10 mouse cellular contexts compared by ENCODE assay signal in the genomic region with DNA sequence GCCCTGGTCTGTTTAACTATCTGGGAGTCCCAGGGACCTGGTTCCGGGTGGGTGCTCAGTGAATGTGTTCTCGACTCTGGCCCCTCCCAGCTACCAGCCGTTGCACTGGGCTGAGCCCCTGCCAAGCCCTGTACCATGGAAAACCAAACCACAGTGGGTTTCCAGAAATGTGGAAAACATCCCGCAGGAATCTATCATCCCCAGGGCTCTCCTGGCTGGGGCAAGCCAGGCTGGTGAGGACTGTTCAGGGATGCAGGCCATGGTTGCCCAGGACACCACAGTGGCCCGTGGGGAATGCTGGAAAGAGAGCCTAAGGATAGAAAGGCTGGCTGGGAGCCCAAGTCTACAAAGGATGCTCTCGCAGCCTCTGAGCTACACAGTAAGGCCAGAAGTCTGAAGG.
DNase-seq lines count a peak whose midpoint lies in the region; ATAC-seq lines count a peak whose summit lies in the region.
"Had no signal": no experiment of that assay in that cellular context is flagged by ENCODE, and none has a peak within 500 bp of the region (broad histone marks: within the 10 kb centered on the region; RNA-seq: fewer than 3 reads in every experiment).

No protein-coding gene starts in this region.

- H3K27ac ChIP-seq in neural tube, embryonic 11.5 days (ENCODE audit: low read depth, low read length) = no peak overlapping the region
- no peak overlapping the region; the same call in 1 of the 2 replicates for H3K27ac ChIP-seq in embryonic facial prominence, embryonic 13.5 days
- H3K27ac ChIP-seq: lung, embryonic 15.5 days had no signal

- no peak overlapping the region for H3K4me2 ChIP-seq in neural tube, embryonic 11.5 days (ENCODE audit: low read depth)
- H3K4me2 ChIP-seq in embryonic facial prominence, embryonic 13.5 days = no peak overlapping the region
- H3K4me2 ChIP-seq: lung, embryonic 15.5 days had no signal

- H3K9ac ChIP-seq in neural tube, embryonic 11.5 days (ENCODE audit: low read length) = no peak overlapping the region
- no peak overlapping the region for H3K9ac ChIP-seq in embryonic facial prominence, embryonic 13.5 days
- H3K9ac ChIP-seq: lung, embryonic 15.5 days had no signal

- H3K4me1 ChIP-seq in neural tube, embryonic 11.5 days (ENCODE audit: control insufficient read depth, insufficient read depth, low read length) = no peaks in the 10 kb centered on the region
- H3K4me1 ChIP-seq in embryonic facial prominence, embryonic 13.5 days = peaks cover 15% of the 10 kb centered on the region

- no peaks in the 10 kb centered on the region for H3K9me3 ChIP-seq in neural tube, embryonic 11.5 days (ENCODE audit: control insufficient read depth, low read length)
- H3K9me3 ChIP-seq in embryonic facial prominence, embryonic 13.5 days = no peaks in the 10 kb centered on the region
- H3K9me3 ChIP-seq: lung, embryonic 15.5 days had no signal

- no peaks in the 10 kb centered on the region for H3K27me3 ChIP-seq in neural tube, embryonic 11.5 days (ENCODE audit: control insufficient read depth, insufficient read depth, low read length)
- no peaks in the 10 kb centered on the region for H3K27me3 ChIP-seq in embryonic facial prominence, embryonic 13.5 days
- H3K27me3 ChIP-seq: lung, embryonic 15.5 days had no signal

- peak; percentile 45; the same call in 1 of the 2 replicates for ATAC-seq in neural tube, embryonic 11.5 days (ENCODE audit: insufficient read depth, low FRiP score, low TSS enrichment)
- peak; percentile 37; the same call in 1 of the 2 replicates for ATAC-seq in embryonic facial prominence, embryonic 13.5 days (ENCODE audit: insufficient number of reproducible peaks, insufficient read depth, low FRiP score, low TSS enrichment, low read depth)

- H3K4me3 ChIP-seq in neural tube, embryonic 11.5 days (ENCODE audit: low read depth, low read length) = no peak overlapping the region
- no peak overlapping the region for H3K4me3 ChIP-seq in embryonic facial prominence, embryonic 13.5 days
- H3K4me3 ChIP-seq: lung, embryonic 15.5 days had no signal

- DNase-seq in neural tube, embryonic 11.5 days (ENCODE audit: low spot score) = peak; percentile 33
- DNase-seq in neural tube, embryonic 10.5 days (ENCODE audit: extremely low spot score, low spot score) = no peak
- DNase-seq in layer of hippocampus, postnatal 14 days (ENCODE audit: low spot score in 2 of 2) = peak; percentile 41 to 68
- DNase-seq in right cerebral cortex, postnatal 36 days (ENCODE audit: low spot score in 2 of 2) = peak; percentile 8 to 14
- no peak for DNase-seq in heart, adult 9 months (ENCODE audit: low spot score in 2 of 2)
- DNase-seq in urinary bladder, postnatal 10 days (ENCODE audit: low spot score) = no peak
- no peak for DNase-seq in thymus, postnatal 10 days (ENCODE audit: low spot score in 2 of 2)
- DNase-seq: kidney, adult 2 months had no signal

- H3K36me3 ChIP-seq in neural tube, embryonic 11.5 days (ENCODE audit: control insufficient read depth, insufficient read depth, low read length) = no peaks in the 10 kb centered on the region
- H3K36me3 ChIP-seq in embryonic facial prominence, embryonic 13.5 days = no peaks in the 10 kb centered on the region
- H3K36me3 ChIP-seq: lung, embryonic 15.5 days had no signal

- 61% methylated on average over 6 of the region's 6 CpGs for WGBS in neural tube, embryonic 11.5 days
- WGBS in embryonic facial prominence, embryonic 13.5 days = 64% methylated on average over 6 of the region's 6 CpGs

Comparison
In these comparisons a context has a peak if more than half of its experiments do, and no peak if none do; other contexts are left out.
1. DNase-seq: peak in neural tube, embryonic 11.5 days (single experiment), layer of hippocampus, postnatal 14 days (2 of 2) and right cerebral cortex, postnatal 36 days (2 of 2); none in neural tube, embryonic 10.5 days (single experiment), heart, adult 9 months (0 of 2), urinary bladder, postnatal 10 days (single experiment) and thymus, postnatal 10 days (0 of 2).